Mouse (Mus musculus) olfactory bulb, adult 2 months (tissue): ENCODE results near the gene Isg20l2. TPM values are rescaled to one million over a fixed set of nuclear protein-coding genes. Genes with fewer than 3 reads are reported as not detected.
"Not testable (repeated sequence)": the region's sequence is repeated elsewhere in the genome, so short reads cannot be mapped to it uniquely, and the experiment has no call there.

Experiments used
- H3K27ac ChIP-seq: fragments of 200-500 bp; 2 replicates; pipeline ENCODE4 v1.5.1; 2012; ENCODE audit warnings: low read depth, low read length; ENCODE audit not compliant: insufficient read depth
- H3K4me1 ChIP-seq: fragments of 200-500 bp; 2 replicates; pipeline ENCODE4 v1.6.1; 2012; ENCODE audit warnings: low read length; ENCODE audit not compliant: control insufficient read depth, insufficient read depth
- H3K4me3 ChIP-seq: fragments of 200-500 bp; 2 replicates; pipeline ENCODE4 v1.5.1; 2012; ENCODE audit warnings: mild to moderate bottlenecking, low read depth, low read length, moderate library complexity; ENCODE audit not compliant: insufficient read depth
- CTCF ChIP-seq: fragments of 200-500 bp; IDR thresholded peaks from 2 replicates; pipeline ENCODE4 v1.5.1; 2012; ENCODE audit warnings: low read depth, mild to moderate bottlenecking, low read length, moderate library complexity; ENCODE audit not compliant: insufficient read depth
- POLR2A ChIP-seq: fragments of 200-500 bp; IDR thresholded peaks from 2 replicates; pipeline ENCODE4 v1.6.1; 2012; ENCODE audit warnings: mild to moderate bottlenecking, low read depth, low read length, moderate library complexity; ENCODE audit not compliant: insufficient read depth
- WGBS: fragments of 180-500 bp; shearing (Covaris S2); methylation state at CpG from one replicate; pipeline ENCODE4 v1.1.7; 2018; 5-methylcytosine and 5-hydroxymethylcytosine counted together
- polyA plus RNA-seq: library from polyadenylated mRNA; stranded (reverse); fragments of >200 nt; gene quantifications from 2 replicates; pipeline ENCODE4 v1.2.4, GENCODE M21; 2012; ENCODE audit warnings: low replicate concordance; ENCODE audit not compliant: missing spikeins, insufficient read depth, insufficient read length

Gene Isg20l2
- polyA plus RNA-seq: not detected in 2 replicates

- Histone ChIP-seq H3K27ac (peak within 1 kb of the TSS; percentile 68; the same call in 1 of the 2 replicates), H3K4me3 (peak within 1 kb of the TSS; percentile 81), H3K4me1 (peaks cover 8% of the 10 kb centered on the region)
- TF ChIP-seq CTCF (peak; percentile 86), POLR2A (peak; percentile 50)
- under 1% methylated on average over 78 of the region's 78 CpGs for WGBS
Observed at GRCm38 (mm10) chr3:87930078-87930795, at the start of gene Isg20l2, which contains the start of gene Rrnad1. Isg20l2 (plus strand) TSS chr3:87930314. Rrnad1 (minus strand) TSS chr3:87930717.

GRCm38 (mm10) chr3:87884291-87884690 lies 45.8 kb upstream of the Isg20l2 start:
- H3K4me1 ChIP-seq: no peaks in the 10 kb centered on the region; the same call in 1 of the 2 replicates
- peak overlapping the region; percentile 88 for H3K4me3 ChIP-seq
- no peak overlapping the region for H3K27ac ChIP-seq
- TF ChIP-seq CTCF (no peak), POLR2A (no peak)
- WGBS: 1% methylated on average over 3 of the region's 3 CpGs

- no peaks in the 10 kb centered on the region; the same call in 1 of the 2 replicates for H3K4me1 ChIP-seq
- H3K27ac ChIP-seq: peak overlapping the region; percentile 70; the same call in 1 of the 2 replicates
- TF ChIP-seq POLR2A: no peak
- TF ChIP-seq CTCF: no peak
- 1% methylated on average over 28 of the region's 28 CpGs for WGBS
- H3K4me3 ChIP-seq: peak overlapping the region; percentile 88
Observed at GRCm38 (mm10) chr3:87884708-87885251, 45.3 kb upstream of the Isg20l2 start.

- TF ChIP-seq CTCF (no peak), POLR2A (0 out of 2 replicates have a peak, but pooled peaks have one; percentile 24)
- WGBS: under 1% methylated on average over 33 of the region's 33 CpGs
- Histone ChIP-seq H3K4me1 (no peaks in the 10 kb centered on the region; the same call in 1 of the 2 replicates), H3K27ac (peak within 1 kb of the TSS; percentile 70), H3K4me3 (peak within 1 kb of the TSS; percentile 88)
Observed at GRCm38 (mm10) chr3:87885281-87886003, 44.7 kb upstream of the Isg20l2 start, which contains the start of gene Prcc. Prcc (minus strand) TSS chr3:87885608.

- TF ChIP-seq CTCF: no peak
- no peak for TF ChIP-seq POLR2A
- Histone ChIP-seq H3K4me3 (peak overlapping the region; percentile 49), H3K4me1 (no peaks in the 10 kb centered on the region; the same call in 1 of the 2 replicates), H3K27ac (peak overlapping the region; percentile 25; the same call in 1 of the 2 replicates)
- 9% methylated on average over 10 of the region's 10 CpGs for WGBS
Observed at GRCm38 (mm10) chr3:87886004-87886365, 44.1 kb upstream of the Isg20l2 start.

- TF ChIP-seq CTCF: no peak
- no peak for TF ChIP-seq POLR2A
- WGBS: 80% methylated on average over 6 of the region's 6 CpGs
- no peak overlapping the region for H3K4me3 ChIP-seq
Observed at GRCm38 (mm10) chr3:87886416-87886815, 43.7 kb upstream of the Isg20l2 start.

GRCm38 (mm10) chr3:87887400-87887799 lies 42.7 kb upstream of the Isg20l2 start:
- WGBS: 76% methylated on average over 4 of the region's 4 CpGs
- H3K4me1 ChIP-seq, H3K27ac ChIP-seq, H3K4me3 ChIP-seq: not testable (repeated sequence)

More at GRCm38 (mm10) chr3:87886416-87886815, 43.7 kb upstream of the Isg20l2 start:
- no peaks in the 10 kb centered on the region; the same call in 1 of the 2 replicates for H3K4me1 ChIP-seq
- H3K27ac ChIP-seq: no peak overlapping the region

- no peak overlapping the region for H3K4me3 ChIP-seq
- WGBS: 52% methylated on average over 3 of the region's 3 CpGs
- H3K27ac ChIP-seq: no peak overlapping the region
- TF ChIP-seq CTCF: no peak
- no peaks in the 10 kb centered on the region for H3K4me1 ChIP-seq
Observed at GRCm38 (mm10) chr3:87891481-87891880, 38.6 kb upstream of the Isg20l2 start.
